Comparison of ENCODE assay signal across 20 mouse cellular contexts in the genomic region with DNA sequence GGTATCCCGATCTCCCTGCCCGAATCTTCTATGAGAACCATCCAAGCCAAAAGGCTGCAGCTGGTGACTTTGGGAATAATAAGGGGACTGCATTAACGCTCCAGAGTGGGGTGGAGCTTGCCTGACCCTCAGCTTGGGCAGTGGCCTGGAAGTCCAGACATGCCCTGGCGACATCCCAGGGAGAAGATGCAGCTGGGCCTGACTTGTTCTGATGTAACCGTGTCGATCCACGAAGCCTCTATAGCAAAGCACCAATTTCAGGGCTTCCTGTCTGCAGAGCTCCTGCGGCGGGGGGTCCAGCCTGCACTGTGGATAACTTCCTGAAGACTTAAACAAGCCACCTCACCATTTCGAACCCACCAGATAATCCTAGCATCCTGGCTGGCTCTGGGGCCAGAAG.
DNase-seq lines count a peak whose midpoint lies in the region; ATAC-seq lines count a peak whose summit lies in the region.
"Had no signal": no experiment of that assay in that cellular context is flagged by ENCODE, and none has a peak within 500 bp of the region (broad histone marks: within the 10 kb centered on the region; RNA-seq: fewer than 3 reads in every experiment).

No protein-coding gene starts in this region.

- H3K4me2 ChIP-seq in lung, embryonic 16.5 days (ENCODE audit: low read depth, low read length): no peak overlapping the region
- H3K4me2 ChIP-seq: forebrain, embryonic 13.5 days; heart, embryonic 11.5 days; heart, embryonic 15.5 days had no signal

- no peak overlapping the region for H3K4me3 ChIP-seq in lung, embryonic 16.5 days (ENCODE audit: low read length)
- H3K4me3 ChIP-seq: embryonic facial prominence, embryonic 10.5 days; forebrain, embryonic 13.5 days; heart, embryonic 15.5 days had no signal

- DNase-seq in heart, postnatal 10 days: peak; percentile 34 to 47
- DNase-seq in heart, adult 8-10 months (ENCODE audit: low spot score): no peak
- DNase-seq in kidney, postnatal 14 days: peak; percentile 30
- no peak for DNase-seq in kidney, postnatal 25 days
- no peak for DNase-seq in lung, postnatal 36 days
- peak; percentile 59 for DNase-seq in lung, postnatal 10 days
- DNase-seq in frontal cortex, adult 2 months (ENCODE audit: extremely low spot score in 1 of 2, low spot score in 1 of 2): no peak
- DNase-seq: adrenal gland, postnatal 14 days; cerebellum, adult 11-12 months; cerebellum, adult 9-11 months; gastrocnemius, postnatal 36 days; heart, adult 11 months had no signal

- no peaks in the 10 kb centered on the region for H3K36me3 ChIP-seq in lung, embryonic 16.5 days (ENCODE audit: control insufficient read depth, insufficient read depth, low read length)
- H3K36me3 ChIP-seq: embryonic facial prominence, embryonic 10.5 days; heart, embryonic 15.5 days had no signal

- H3K9ac ChIP-seq in lung, embryonic 16.5 days (ENCODE audit: low read length): no peak overlapping the region
- H3K9ac ChIP-seq: forebrain, embryonic 13.5 days; heart, embryonic 15.5 days had no signal

- no peaks in the 10 kb centered on the region for H3K9me3 ChIP-seq in lung, embryonic 16.5 days (ENCODE audit: control insufficient read depth, low read length)
- H3K9me3 ChIP-seq: embryonic facial prominence, embryonic 10.5 days; forebrain, embryonic 13.5 days; heart, embryonic 15.5 days had no signal

- no peaks in the 10 kb centered on the region for H3K4me1 ChIP-seq in lung, embryonic 16.5 days (replicated peaks; ENCODE audit: control insufficient read depth, insufficient read depth, low read length)

- no peak overlapping the region for H3K27ac ChIP-seq in lung, embryonic 16.5 days (ENCODE audit: low read length)
- H3K27ac ChIP-seq: embryonic facial prominence, embryonic 10.5 days; forebrain, embryonic 13.5 days; heart, embryonic 15.5 days had no signal

- peaks cover 7% of the 10 kb centered on the region for H3K27me3 ChIP-seq in lung, embryonic 16.5 days (ENCODE audit: control insufficient read depth, insufficient read depth, low read depth, low read length)
- H3K27me3 ChIP-seq: forebrain, embryonic 13.5 days; Patski had no signal

- 65% methylated on average over 10 of the region's 10 CpGs for WGBS in lung, embryonic 16.5 days

- intact Hi-C loops in heart, postnatal 10 days (cut with DNase I): no loop called here

- ATAC-seq in lung, embryonic 16.5 days (ENCODE audit: low read depth): peak; percentile 84
- ATAC-seq: activated CD4-positive, CD25-positive, alpha-beta regulatory T cell, adult 4 months; forebrain, embryonic 13.5 days; hindbrain, embryonic 16.5 days; Patski had no signal

Comparison
In these comparisons a context has a peak if more than half of its experiments do, and no peak if none do; other contexts are left out.
1. DNase-seq: peak in heart, postnatal 10 days (2 of 2), kidney, postnatal 14 days (single experiment) and lung, postnatal 10 days (single experiment); none in heart, adult 8-10 months (single experiment), kidney, postnatal 25 days (0 of 2), lung, postnatal 36 days (single experiment) and frontal cortex, adult 2 months (0 of 2).